Mouse (Mus musculus) spleen, adult 2 months (tissue): ENCODE results near the gene Pwwp2b.

ENCODE experiments used
- CTCF ChIP-seq: fragments of 200-500 bp; IDR thresholded peaks from 2 replicates; pipeline ENCODE4 v1.5.1; 2011; ENCODE audit warnings: mild to moderate bottlenecking, inconsistent platforms; ENCODE audit not compliant: insufficient read depth, insufficient read length, insufficient replicate concordance; ENCODE audit errors: extremely low read depth
- POLR2A ChIP-seq: fragments of 200-500 bp; IDR thresholded peaks from 2 replicates; pipeline ENCODE4 v1.6.1; 2011; ENCODE audit warnings: low read depth, low read length, inconsistent platforms

DNA sequence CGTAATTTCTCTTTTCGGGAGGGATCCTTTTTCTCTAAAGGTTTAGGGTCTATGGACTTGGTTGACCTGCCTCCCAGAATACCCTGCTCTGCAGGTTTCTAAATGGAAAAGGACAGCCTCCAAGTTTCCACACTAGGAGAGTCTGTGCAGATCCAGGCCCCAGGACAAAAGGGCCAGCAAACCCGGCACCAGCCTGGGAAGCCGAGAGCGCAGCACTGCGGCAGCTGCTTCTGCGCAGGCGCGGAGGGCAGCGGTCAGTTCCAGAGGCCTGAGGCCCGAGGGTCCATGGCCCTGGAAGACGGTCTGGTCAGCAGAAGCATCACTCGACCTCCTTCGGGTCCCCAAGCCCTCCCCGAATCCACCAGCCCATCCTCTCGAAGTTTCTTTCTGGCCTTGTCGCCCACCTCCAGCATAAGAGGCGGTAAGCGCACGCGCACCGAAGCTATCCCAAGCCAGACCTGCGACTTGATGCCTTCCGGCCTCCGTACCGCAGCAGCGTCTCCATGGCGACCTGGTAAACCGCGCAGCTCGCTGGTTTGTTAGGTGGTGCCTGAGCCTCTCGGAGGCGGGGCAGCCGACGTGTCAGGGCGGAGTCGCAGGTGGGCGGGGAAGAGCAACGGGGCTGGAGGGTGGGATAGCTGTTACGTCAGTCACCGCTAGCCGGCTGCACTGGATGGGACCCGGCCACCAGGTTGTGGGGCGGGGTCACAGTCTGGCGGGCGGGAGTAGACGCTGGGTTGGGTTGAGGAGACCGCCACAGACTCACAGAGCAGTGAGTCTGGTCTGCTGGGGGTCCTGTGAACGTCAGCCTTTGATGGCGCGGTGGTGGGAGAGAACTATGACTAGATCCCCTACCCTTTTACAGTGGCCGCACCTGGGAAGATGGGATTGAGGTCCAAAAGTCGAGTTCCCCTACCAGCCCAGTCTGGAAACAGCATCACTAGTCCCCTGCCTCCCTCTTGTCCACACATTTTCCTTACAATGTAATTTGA is 35.2 kb upstream of the Pwwp2b start, which contains the start of the genes Lrrc27 and Stk32c:
- TF ChIP-seq POLR2A (no peak; the same call in 1 of the 2 replicates), CTCF (no peak)
